In genomic region chr4:139226504-139227216, GRCm38 (mm10) we compare ENCODE assay signal across 17 mouse cellular contexts. TPM values are rescaled to one million over a fixed set of nuclear protein-coding genes. Genes with fewer than 3 reads are reported as not detected.
A peak's percentile ranks its signal among the peaks of the same experiment; 100 is the strongest.
DNase-seq lines count a peak whose midpoint lies in the region; ATAC-seq and TF ChIP-seq lines count a peak whose summit lies in the region.
"Had no signal": no experiment of that assay in that cellular context is flagged by ENCODE, and none has a peak within 500 bp of the region (broad histone marks: within the 10 kb centered on the region; RNA-seq: fewer than 3 reads in every experiment).

No protein-coding gene starts in this region.

- no peak overlapping the region for H3K4me2 ChIP-seq in heart, embryonic 12.5 days
- H3K4me2 ChIP-seq: midbrain, embryonic 11.5 days; neural tube, embryonic 12.5 days had no signal

- no peaks in the 10 kb centered on the region for H3K27me3 ChIP-seq in heart, embryonic 12.5 days (replicated peaks)
- H3K27me3 ChIP-seq: CH12.LX; neural tube, embryonic 12.5 days; Patski had no signal

- H3K27ac ChIP-seq in heart, embryonic 12.5 days (ENCODE audit: poor library complexity, severe bottlenecking) = 0 out of 2 replicates have a peak overlapping the region, but pooled peaks have one; percentile 0
- peak overlapping the region; percentile 58 for H3K27ac ChIP-seq in layer of hippocampus, adult 2 months
- peak overlapping the region; percentile 66; the same call in 1 of the 2 replicates for H3K27ac ChIP-seq in bone marrow macrophage, adult 2 months (ENCODE audit: insufficient read depth, low read depth, low read length)
- H3K27ac ChIP-seq in macrophage = peak overlapping the region; percentile 63; the same call in 1 of the 2 replicates
- H3K27ac ChIP-seq: neural tube, embryonic 12.5 days had no signal

- H3K4me3 ChIP-seq in heart, embryonic 12.5 days = no peak overlapping the region
- no peak overlapping the region for H3K4me3 ChIP-seq in layer of hippocampus, adult 2 months
- H3K4me3 ChIP-seq in bone marrow macrophage, adult 2 months (ENCODE audit: insufficient read depth, low read length) = no peak overlapping the region
- no peak overlapping the region for H3K4me3 ChIP-seq in macrophage (ENCODE audit: inconsistent target)
- H3K4me3 ChIP-seq: neural tube, embryonic 12.5 days had no signal

- no peaks in the 10 kb centered on the region for H3K9me3 ChIP-seq in heart, embryonic 12.5 days (replicated peaks)
- H3K9me3 ChIP-seq: neural tube, embryonic 12.5 days had no signal

- H3K79me2 ChIP-seq in macrophage (ENCODE audit: inconsistent target) = peaks cover 100% of the 10 kb centered on the region

- no peak for DNase-seq in heart, adult 9 months (ENCODE audit: low spot score in 2 of 2)
- DNase-seq in layer of hippocampus, adult 2 months (ENCODE audit: low spot score in 2 of 2) = no peak
- no peak for DNase-seq in layer of hippocampus, adult 9-10 months (ENCODE audit: low spot score)
- DNase-seq in c-Kit-positive CD71-positive TER-119-positive erythroid progenitor cells, embryonic 14.5 days (ENCODE audit: low spot score) = no peak
- DNase-seq: cerebellum, adult 9-11 months; forebrain, postnatal 0 days; gastrocnemius, postnatal 36 days; layer of hippocampus, adult 9-11 months; lung, adult 2 months; thymus, postnatal 4 days had no signal

- peaks cover 86% of the 10 kb centered on the region for H3K4me1 ChIP-seq in heart, embryonic 12.5 days (replicated peaks)
- H3K4me1 ChIP-seq in bone marrow macrophage, adult 2 months (ENCODE audit: control insufficient read depth, insufficient read depth, low read length) = peaks cover 60% of the 10 kb centered on the region

- TF ChIP-seq POLR2A in bone marrow macrophage, adult 2 months (IDR thresholded peaks at IDR 0.05; ENCODE audit: borderline replicate concordance, low read depth, low read length) = no peak

- WGBS in heart, embryonic 12.5 days = 64% methylated on average over 13 of the region's 13 CpGs
- 97% methylated on average over 13 of the region's 13 CpGs for WGBS in macrophage (ENCODE audit: missing documents)

- H3K36me3 ChIP-seq in heart, embryonic 12.5 days = peaks cover 17% of the 10 kb centered on the region
- peaks cover 21% of the 10 kb centered on the region; the same call in 1 of the 2 replicates for H3K36me3 ChIP-seq in macrophage (ENCODE audit: inconsistent target)

- no peak for ATAC-seq in heart, embryonic 12.5 days (ENCODE audit: insufficient number of reproducible peaks, low FRiP score)
- ATAC-seq: forebrain, postnatal 0 days; Patski had no signal

- H3K9ac ChIP-seq in heart, embryonic 12.5 days = 0 out of 2 replicates have a peak overlapping the region, but pooled peaks have one; percentile 21
- H3K9ac ChIP-seq: forebrain, postnatal 0 days; neural tube, embryonic 12.5 days had no signal

- TF ChIP-seq CTCF in layer of hippocampus, adult 2 months (conservative IDR thresholded peaks at IDR 0.05) = no peak
- TF ChIP-seq CTCF in bone marrow macrophage, adult 2 months (IDR thresholded peaks at IDR 0.05; ENCODE audit: low read depth, low read length) = no peak

RNA-seq across cellular contexts. Expression of gene Capzb, which starts 34.0 kb away (rescaled TPM):
- polyA plus RNA-seq in heart, embryonic 12.5 days (2016; fragmentation: Nextera tagmentation; extraction: Ambion mirVana) = 395 and 402 TPM in 2 replicates
- 100 to 1,000 TPM; 374 to 416 TPM for total RNA-seq in layer of hippocampus, adult 2 months (2021)
- 483 and 496 TPM in 2 replicates for polyA plus RNA-seq in bone marrow macrophage, adult 2 months (2012; ENCODE audit: insufficient read depth, insufficient read length, missing spikeins)
- total RNA-seq in macrophage (2018; cell fraction: chromatin; rRNA removed) = 100 to 1,000 TPM; 159 to 332 (median 238) TPM
- 100 to 1,000 TPM; 379 to 591 (median 456) TPM for total RNA-seq in macrophage (2018; cell fraction: cytosol; rRNA removed)
- 100 to 1,000 TPM; 176 to 252 (median 211) TPM for total RNA-seq in macrophage (2018; cell fraction: nucleus; rRNA removed)
- polyA plus RNA-seq in macrophage (2018) = 485 to 769 TPM (median 513 TPM) in 3 replicates

Comparison
In these comparisons a context has a peak if more than half of its experiments do, and no peak if none do; other contexts are left out.
1. H3K27ac ChIP-seq: peak in every context shown above with its lines; median percentile 66 in bone marrow macrophage, adult 2 months; 63 in macrophage; 58 in layer of hippocampus, adult 2 months; 0 in heart, embryonic 12.5 days.